Mouse (Mus musculus): ENCODE data around the gene Tiam2. TPM values are rescaled to one million over a fixed set of nuclear protein-coding genes. Genes with fewer than 3 reads are reported as not detected.

Gene Tiam2
- polyA plus RNA-seq, 1 experiment: 3.4 TPM

GRCm38 (mm10) chr17:3363216-3363615 lies 36.8 kb downstream of the Tiam2 start:
- Histone ChIP-seq H3K27ac (ENCODE audit: control insufficient read depth, insufficient read depth, low read depth, low read length, poor library complexity) (no peak overlapping the region), H3K4me3 (replicated peaks; ENCODE audit: control insufficient read depth, low read depth, low read length) (no peak overlapping the region), H3K4me1 (ENCODE audit: control insufficient read depth, insufficient read depth, low read length) (no peaks in the 10 kb centered on the region)
- TF ChIP-seq POLR2A (IDR thresholded peaks at IDR 0.05; ENCODE audit: borderline replicate concordance, control insufficient read depth, low read depth, low read length): no peak
- TF ChIP-seq CTCF (IDR thresholded peaks at IDR 0.05; ENCODE audit: control insufficient read depth, insufficient read depth, low read length): no peak
- 72% methylated on average over 2 of the region's 2 CpGs for WGBS

- Histone ChIP-seq H3K4me1 (ENCODE audit: control insufficient read depth, insufficient read depth, low read length) (no peaks in the 10 kb centered on the region), H3K27ac (ENCODE audit: control insufficient read depth, insufficient read depth, low read depth, low read length, poor library complexity) (no peak overlapping the region), H3K4me3 (replicated peaks; ENCODE audit: control insufficient read depth, low read depth, low read length) (no peak overlapping the region)
- 82% methylated on average over 3 of the region's 3 CpGs for WGBS
- TF ChIP-seq CTCF (IDR thresholded peaks at IDR 0.05; ENCODE audit: control insufficient read depth, insufficient read depth, low read length) (no peak), POLR2A (IDR thresholded peaks at IDR 0.05; ENCODE audit: borderline replicate concordance, control insufficient read depth, low read depth, low read length) (no peak)
Measured at GRCm38 (mm10) chr17:3366741-3367140, 40.4 kb downstream of the Tiam2 start.

GRCm38 (mm10) chr17:3368386-3368785 lies 42.0 kb downstream of the Tiam2 start:
- Histone ChIP-seq H3K27ac (ENCODE audit: control insufficient read depth, insufficient read depth, low read depth, low read length, poor library complexity) (no peak overlapping the region), H3K4me3 (replicated peaks; ENCODE audit: control insufficient read depth, low read depth, low read length) (no peak overlapping the region), H3K4me1 (ENCODE audit: control insufficient read depth, insufficient read depth, low read length) (no peaks in the 10 kb centered on the region)
- WGBS: 62% methylated on average over 1 of the region's 1 CpGs
- TF ChIP-seq POLR2A (IDR thresholded peaks at IDR 0.05; ENCODE audit: borderline replicate concordance, control insufficient read depth, low read depth, low read length): no peak
- no peak for TF ChIP-seq CTCF (IDR thresholded peaks at IDR 0.05; ENCODE audit: control insufficient read depth, insufficient read depth, low read length)

- WGBS: 85% methylated on average over 4 of the region's 4 CpGs
- H3K4me3 ChIP-seq (replicated peaks; ENCODE audit: control insufficient read depth, low read depth, low read length): no peak overlapping the region
- H3K4me1 ChIP-seq (ENCODE audit: control insufficient read depth, insufficient read depth, low read length): no peaks in the 10 kb centered on the region
- TF ChIP-seq CTCF (IDR thresholded peaks at IDR 0.05; ENCODE audit: control insufficient read depth, insufficient read depth, low read length): no peak
- no peak for TF ChIP-seq POLR2A (IDR thresholded peaks at IDR 0.05; ENCODE audit: borderline replicate concordance, control insufficient read depth, low read depth, low read length)
- H3K27ac ChIP-seq (ENCODE audit: control insufficient read depth, insufficient read depth, low read depth, low read length, poor library complexity): no peak overlapping the region
Measured at GRCm38 (mm10) chr17:3369631-3370030, 43.3 kb downstream of the Tiam2 start.

- TF ChIP-seq CTCF (IDR thresholded peaks at IDR 0.05; ENCODE audit: control insufficient read depth, insufficient read depth, low read length): no peak
- TF ChIP-seq POLR2A (IDR thresholded peaks at IDR 0.05; ENCODE audit: borderline replicate concordance, control insufficient read depth, low read depth, low read length): no peak
- H3K27ac ChIP-seq (ENCODE audit: control insufficient read depth, insufficient read depth, low read depth, low read length, poor library complexity): no peak overlapping the region
- WGBS: 66% methylated on average over 2 of the region's 2 CpGs
Measured at GRCm38 (mm10) chr17:3378606-3379005, 52.2 kb downstream of the Tiam2 start.

GRCm38 (mm10) chr17:3379753-3380588 lies 53.6 kb downstream of the Tiam2 start:
- WGBS: 51% methylated on average over 10 of the region's 13 CpGs
- H3K4me3 ChIP-seq (replicated peaks; ENCODE audit: control insufficient read depth, low read depth, low read length): no peak overlapping the region
- no peaks in the 10 kb centered on the region for H3K4me1 ChIP-seq (ENCODE audit: control insufficient read depth, insufficient read depth, low read length)
- H3K27ac ChIP-seq (ENCODE audit: control insufficient read depth, insufficient read depth, low read depth, low read length, poor library complexity): no peak overlapping the region
- TF ChIP-seq POLR2A (IDR thresholded peaks at IDR 0.05; ENCODE audit: borderline replicate concordance, control insufficient read depth, low read depth, low read length) (no peak), CTCF (IDR thresholded peaks at IDR 0.05; ENCODE audit: control insufficient read depth, insufficient read depth, low read length) (no peak)

More at GRCm38 (mm10) chr17:3378606-3379005, 52.2 kb downstream of the Tiam2 start:
- H3K4me1 ChIP-seq (ENCODE audit: control insufficient read depth, insufficient read depth, low read length): no peaks in the 10 kb centered on the region
- no peak overlapping the region for H3K4me3 ChIP-seq (replicated peaks; ENCODE audit: control insufficient read depth, low read depth, low read length)

- no peak overlapping the region for H3K4me3 ChIP-seq (replicated peaks; ENCODE audit: control insufficient read depth, low read depth, low read length)
- no peaks in the 10 kb centered on the region for H3K4me1 ChIP-seq (ENCODE audit: control insufficient read depth, insufficient read depth, low read length)
- no peak overlapping the region for H3K27ac ChIP-seq (ENCODE audit: control insufficient read depth, insufficient read depth, low read depth, low read length, poor library complexity)
- WGBS: 76% methylated on average over 1 of the region's 1 CpGs
- TF ChIP-seq CTCF (IDR thresholded peaks at IDR 0.05; ENCODE audit: control insufficient read depth, insufficient read depth, low read length) (no peak), POLR2A (IDR thresholded peaks at IDR 0.05; ENCODE audit: borderline replicate concordance, control insufficient read depth, low read depth, low read length) (no peak)
Measured at GRCm38 (mm10) chr17:3385391-3385790, 59.0 kb downstream of the Tiam2 start.

- no peak for TF ChIP-seq CTCF (IDR thresholded peaks at IDR 0.05; ENCODE audit: control insufficient read depth, insufficient read depth, low read length)
- no peak for TF ChIP-seq POLR2A (IDR thresholded peaks at IDR 0.05; ENCODE audit: borderline replicate concordance, control insufficient read depth, low read depth, low read length)
- Histone ChIP-seq H3K27ac (ENCODE audit: control insufficient read depth, insufficient read depth, low read depth, low read length, poor library complexity) (no peak overlapping the region), H3K4me3 (replicated peaks; ENCODE audit: control insufficient read depth, low read depth, low read length) (no peak overlapping the region), H3K4me1 (ENCODE audit: control insufficient read depth, insufficient read depth, low read length) (no peaks in the 10 kb centered on the region)
- 33% methylated on average over 4 of the region's 4 CpGs for WGBS
Measured at GRCm38 (mm10) chr17:3387819-3388218, 61.4 kb downstream of the Tiam2 start.

All from bone marrow, adult 2 months (tissue).